Mouse (Mus musculus) C2C12 (cell line): ENCODE results near the gene Ksr2.

ENCODE experiments used
- CEBPB ChIP-seq: IDR thresholded peaks from one replicate; pipeline ENCODE4 v1.6.1; 2011; ENCODE audit warnings: low read depth, mild to moderate bottlenecking, control low read depth, moderate library complexity
- CTCF ChIP-seq: IDR thresholded peaks from one replicate; pipeline ENCODE4 v1.5.1; 2011; ENCODE audit not compliant: control insufficient read depth, insufficient read depth, insufficient read length
- MYOD1 ChIP-seq: IDR thresholded peaks from one replicate; pipeline ENCODE4 v1.6.1; 2011; ENCODE audit warnings: low read depth; ENCODE audit not compliant: control insufficient read depth, insufficient read length

- TF ChIP-seq MYOD1 (no peak), CTCF (no peak), CEBPB (no peak)
Measured at GRCm38 (mm10) chr5:117364821-117365220, 49.0 kb upstream of the Ksr2 start.
